In genomic region chr13:83730713-83731480, GRCm38 (mm10) we compare ENCODE assay signal across 7 mouse cellular contexts.
DNase-seq lines count a peak whose midpoint lies in the region; ATAC-seq and TF ChIP-seq lines count a peak whose summit lies in the region.

No protein-coding gene starts in this region.

- peak overlapping the region; percentile 100 for H3K9ac ChIP-seq in midbrain, embryonic 11.5 days (ENCODE audit: low read length)
- peak overlapping the region; percentile 55 for H3K9ac ChIP-seq in stomach, postnatal 0 days (ENCODE audit: low read length)

- POLR2A ChIA-PET in Patski (lab: Charles Lee) = no interaction called here

- in situ Hi-C loops in Patski (cut with MboI; ENCODE audit: low pct_unique_long_range_greater_than_20kb) = loop anchor here (10.0 kb wide), 1 partner anchor 494 kb away; the partner anchor contains the start of gene Tmem161b

- ATAC-seq in Patski = peak; percentile 48
- ATAC-seq in midbrain, embryonic 11.5 days (ENCODE audit: low FRiP score) = peak; percentile 86
- ATAC-seq in stomach, postnatal 0 days (ENCODE audit: low FRiP score, low TSS enrichment) = peak; percentile 80

- H3K9me3 ChIP-seq in E14TG2a.4 (ENCODE audit: low read length) = no peaks in the 10 kb centered on the region
- no peaks in the 10 kb centered on the region for H3K9me3 ChIP-seq in midbrain, embryonic 11.5 days (ENCODE audit: control insufficient read depth, low read length)
- H3K9me3 ChIP-seq in stomach, postnatal 0 days (ENCODE audit: control insufficient read depth, low read length) = no peaks in the 10 kb centered on the region

- no peaks in the 10 kb centered on the region for H3K36me3 ChIP-seq in E14TG2a.4 (ENCODE audit: insufficient read depth, low read length)
- H3K36me3 ChIP-seq in midbrain, embryonic 11.5 days (ENCODE audit: control insufficient read depth, insufficient read depth, low read length) = no peaks in the 10 kb centered on the region
- H3K36me3 ChIP-seq in stomach, postnatal 0 days (ENCODE audit: control insufficient read depth, insufficient read depth, low read length) = no peaks in the 10 kb centered on the region

- TF ChIP-seq EP300 in stomach, postnatal 0 days (optimal IDR thresholded peaks at IDR 0.05) = no peak

- peak overlapping the region; percentile 72 for H3K4me2 ChIP-seq in midbrain, embryonic 11.5 days
- H3K4me2 ChIP-seq in stomach, postnatal 0 days (replicated peaks; ENCODE audit: low read depth) = peak overlapping the region; percentile 95

- DNase-seq in Patski (ENCODE audit: low read depth, low spot score) = no peak
- DNase-seq in embryo, embryonic 10 days (ENCODE audit: low spot score) = peak; percentile 86
- peak; percentile 66 for DNase-seq in heart, postnatal 4 days
- peak; percentile 65 to 80 for DNase-seq in layer of hippocampus, postnatal 25 days (ENCODE audit: extremely low spot score in 1 of 2, low spot score in 1 of 2)
- DNase-seq in midbrain, embryonic 11.5 days (ENCODE audit: low spot score, missing footprints) = peak; percentile 98
- DNase-seq in stomach, postnatal 0 days (ENCODE audit: low spot score) = peak; percentile 53

- peak overlapping the region; percentile 86 for H3K4me3 ChIP-seq in E14TG2a.4 (replicated peaks; ENCODE audit: low read length)
- H3K4me3 ChIP-seq in midbrain, embryonic 11.5 days (ENCODE audit: low read depth, low read length) = peak overlapping the region; percentile 81
- H3K4me3 ChIP-seq in stomach, postnatal 0 days (ENCODE audit: low read depth, low read length) = peak overlapping the region; percentile 54

- CTCF ChIA-PET in Patski (lab: Charles Lee) = no interaction called here

- H3K27me3 ChIP-seq in E14TG2a.4 (ENCODE audit: insufficient read depth, low read length) (peaks cover 60% of the 10 kb centered on the region), Patski (peaks cover 27% of the 10 kb centered on the region)
- no peaks in the 10 kb centered on the region; the same call in 1 of the 2 replicates for H3K27me3 ChIP-seq in midbrain, embryonic 11.5 days (ENCODE audit: control insufficient read depth, insufficient read depth, low read length)
- H3K27me3 ChIP-seq in stomach, postnatal 0 days (ENCODE audit: control insufficient read depth, insufficient read depth, low read length) = peaks cover 21% of the 10 kb centered on the region; the same call in 1 of the 2 replicates

- WGBS in midbrain, embryonic 11.5 days = under 1% methylated on average over 74 of the region's 91 CpGs
- WGBS in stomach, postnatal 0 days = under 1% methylated on average over 60 of the region's 91 CpGs

- TF ChIP-seq CTCF in E14TG2a.4 (conservative IDR thresholded peaks at IDR 0.05; ENCODE audit: low read length) (no peak), Patski (IDR thresholded peaks at IDR 0.05) (no peak)
- peak; percentile 19; the same call in 1 of the 2 replicates for TF ChIP-seq CTCF in stomach, postnatal 0 days (IDR thresholded peaks at IDR 0.05; ENCODE audit: low read depth)

- H3K4me1 ChIP-seq in E14TG2a.4 (replicated peaks; ENCODE audit: low read depth, low read length) = peaks cover 49% of the 10 kb centered on the region
- peaks cover 3% of the 10 kb centered on the region; the same call in 1 of the 2 replicates for H3K4me1 ChIP-seq in midbrain, embryonic 11.5 days (ENCODE audit: control insufficient read depth, insufficient read depth, low read length)
- no peaks in the 10 kb centered on the region for H3K4me1 ChIP-seq in stomach, postnatal 0 days (replicated peaks; ENCODE audit: control insufficient read depth, insufficient read depth)

- peak overlapping the region; percentile 100 for H3K27ac ChIP-seq in midbrain, embryonic 11.5 days (ENCODE audit: low read depth, low read length)
- peak overlapping the region; percentile 18; the same call in 1 of the 2 replicates for H3K27ac ChIP-seq in stomach, postnatal 0 days (replicated peaks)
